Mouse (Mus musculus) layer of hippocampus, postnatal 25 days (tissue): ENCODE results near the gene Pex16. TPM values are rescaled to one million over a fixed set of nuclear protein-coding genes. Genes with fewer than 3 reads are reported as not detected.

Source experiments
- DNase-seq, 2 experiments: peaks; one replicate each; pipeline ENCODE4 v3.0.0; 2022; ENCODE audit warnings: mixed read lengths in 2 of 2, low spot score in 1 of 2; ENCODE audit errors: extremely low spot score in 1 of 2
- total RNA-seq, 2 experiments: library from RNA; stranded (reverse); gene quantifications; 2 replicates each; pipeline ENCODE4 v1.2.3; 2021

Pex16 gene
- total RNA-seq, 2 experiments from 2014 or later, result 31.7 to 35.5 TPM

DNA sequence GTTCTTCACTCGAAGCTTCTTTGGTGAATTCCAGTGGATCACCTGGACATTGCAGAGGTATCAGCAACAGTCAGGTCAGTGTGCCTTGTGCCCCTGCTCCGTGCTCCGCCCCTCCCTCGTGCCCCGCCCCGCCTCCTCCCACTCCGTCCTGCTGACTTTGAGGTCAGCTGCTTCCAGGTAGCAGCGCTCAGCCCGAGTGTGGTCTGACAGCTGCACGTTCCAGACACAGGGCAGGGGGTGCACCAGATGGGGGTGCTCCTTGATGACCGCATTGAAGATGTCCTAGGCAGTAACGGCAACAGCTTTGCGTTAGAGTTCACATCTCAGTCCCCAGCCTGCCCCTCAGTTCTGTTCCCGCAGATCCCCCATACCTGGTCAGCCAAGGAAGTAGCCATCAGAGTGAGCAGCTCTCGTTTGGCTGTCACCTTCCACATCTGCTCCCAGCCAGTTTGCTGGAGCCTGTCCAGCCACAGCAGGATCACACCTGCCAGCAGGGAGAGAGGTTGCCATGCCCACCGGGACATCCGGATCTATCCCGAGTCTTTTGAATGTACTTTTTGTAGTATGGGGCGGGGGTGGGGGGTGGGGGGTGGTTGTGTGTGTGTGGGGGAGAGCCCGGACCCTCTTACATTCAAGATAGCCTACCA is 7.0 kb upstream of the Pex16 start:
- DNase-seq, result no peak

DNA sequence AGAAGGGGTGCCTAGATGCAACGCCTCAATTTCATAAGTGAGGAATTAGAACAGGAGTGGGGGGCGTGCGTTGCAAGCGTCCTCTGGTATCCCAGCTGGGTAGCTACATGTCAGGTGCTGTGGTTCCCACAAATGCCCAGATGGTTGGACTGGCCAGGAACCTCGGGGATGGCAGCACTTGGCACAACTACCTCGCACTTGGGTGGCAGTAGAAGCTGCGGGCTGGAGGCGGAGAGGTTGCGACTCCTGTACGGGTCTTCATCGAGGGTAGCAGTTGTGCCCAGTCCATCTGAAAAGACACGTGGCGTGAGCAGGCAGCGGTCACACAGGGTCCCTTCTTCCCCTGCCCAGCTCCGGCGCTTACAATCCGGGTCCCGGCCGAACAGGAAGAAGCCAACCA is 4.1 kb upstream of the Pex16 start:
- DNase-seq, result no peak

DNA sequence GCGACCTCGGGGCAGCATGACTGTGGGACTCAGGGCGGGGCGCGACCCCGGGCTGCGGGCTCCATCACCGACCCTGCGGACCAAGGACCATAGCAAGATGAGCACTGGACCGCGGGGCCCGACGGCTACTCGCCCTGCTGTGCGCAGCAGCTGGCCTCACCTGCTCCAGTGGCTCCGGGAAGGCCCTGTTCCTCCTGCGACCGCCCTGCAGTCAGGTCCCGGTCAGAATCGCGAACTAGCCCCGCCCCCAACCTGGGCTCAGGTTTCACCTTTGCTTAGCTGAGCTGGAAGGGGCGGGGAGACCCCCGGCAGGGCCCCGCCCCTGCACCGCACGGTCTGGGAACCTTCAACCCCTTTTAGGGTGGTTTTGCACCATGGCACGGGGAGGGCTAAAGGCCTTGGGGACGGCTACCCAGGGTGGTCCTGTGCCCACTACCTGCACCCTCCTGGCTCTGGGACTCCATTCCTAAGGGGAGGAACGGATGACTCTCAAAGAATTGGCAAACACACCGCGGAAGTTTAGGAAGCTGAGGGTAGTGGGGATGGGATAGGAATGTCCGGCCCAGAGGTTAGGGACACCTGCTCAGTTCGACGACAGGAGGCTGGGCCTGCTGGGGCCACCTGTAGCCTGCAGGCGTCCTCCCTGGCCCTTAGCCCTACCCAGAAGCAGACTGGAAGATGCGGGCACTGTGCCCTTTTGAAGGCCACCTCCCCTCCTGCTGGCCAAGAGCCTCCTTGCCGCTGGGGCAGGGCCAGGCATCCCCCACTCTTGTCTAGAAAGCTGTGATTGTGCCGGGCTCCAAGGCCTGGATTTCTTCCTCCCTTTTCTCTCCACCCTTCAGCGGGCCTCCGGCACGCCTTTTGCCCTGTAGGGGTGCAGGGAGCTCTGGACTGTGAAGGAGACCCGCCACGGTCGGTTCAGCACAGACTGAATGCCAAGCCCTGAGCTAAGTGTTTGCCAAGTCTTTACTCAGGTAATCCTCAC is 3.4 kb upstream of the Pex16 start:
- DNase-seq, result no peak

DNA sequence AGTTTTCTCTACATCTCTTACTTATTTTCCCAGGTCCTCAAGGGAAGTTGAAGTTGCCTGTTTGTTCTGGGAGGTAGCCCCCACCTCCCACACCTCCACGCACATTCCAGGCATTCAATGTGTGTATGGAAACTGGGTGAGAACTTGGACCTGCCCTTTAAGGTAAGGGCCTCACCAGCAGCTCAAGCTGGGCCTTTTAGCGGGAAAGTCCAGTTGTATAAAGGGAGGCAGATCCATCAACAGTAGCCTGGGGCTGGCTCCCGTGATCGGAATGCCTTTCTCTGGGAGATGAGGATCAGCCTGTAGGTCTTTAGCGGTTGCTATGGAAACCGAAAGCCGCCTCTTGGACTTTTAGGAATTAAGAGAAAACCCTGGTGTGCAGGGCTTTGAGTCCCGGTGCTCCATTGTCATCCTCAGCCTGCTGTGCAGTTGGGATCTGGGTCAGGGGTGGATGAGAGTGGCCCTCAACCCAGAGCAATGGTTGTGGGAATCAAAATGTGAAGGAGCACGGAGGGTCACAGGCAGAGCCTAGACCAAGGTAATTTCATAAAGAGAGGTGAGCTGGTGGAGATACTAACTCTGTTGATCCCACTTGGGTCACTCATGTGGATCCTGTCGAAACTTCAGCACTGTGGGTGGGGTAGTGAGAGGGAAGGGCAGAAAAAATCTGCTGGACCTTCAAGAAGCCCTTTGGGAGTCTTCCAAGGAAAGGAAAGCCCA is 2.3 kb upstream of the Pex16 start:
- no peak for DNase-seq

DNA sequence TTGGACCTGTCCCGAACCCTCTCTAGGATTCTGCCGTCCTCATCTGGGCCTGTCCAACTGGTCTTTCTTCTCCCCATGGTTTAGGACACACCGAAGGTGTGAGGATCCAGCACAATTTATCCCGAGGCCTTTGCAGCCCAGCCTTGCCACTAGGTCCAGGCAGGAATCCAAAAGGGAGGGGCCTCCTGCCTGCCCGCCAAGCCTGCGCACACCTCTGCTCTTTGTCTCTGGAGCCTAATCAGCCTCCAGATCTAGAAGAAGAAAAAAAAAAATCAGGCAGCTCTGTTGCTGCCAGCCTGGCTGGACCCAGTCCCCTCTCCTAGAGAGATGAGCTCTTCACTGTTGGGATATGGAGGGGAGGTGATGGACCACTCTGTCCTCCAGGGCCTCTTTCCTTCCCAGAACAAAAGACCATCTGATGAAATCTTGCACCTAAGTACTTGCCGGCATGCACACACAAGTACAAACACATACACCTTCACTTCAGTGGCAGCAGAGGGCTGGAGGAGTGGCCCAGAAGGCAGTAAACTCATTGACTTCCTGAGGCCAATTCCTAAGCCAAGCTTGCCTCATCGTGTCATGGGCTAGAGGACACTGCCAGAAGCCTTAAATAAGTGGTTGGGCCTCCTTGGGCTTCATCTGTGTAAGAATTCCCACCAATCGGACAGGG is 1.6 kb upstream of the Pex16 start:
- DNase-seq, result no peak

DNA sequence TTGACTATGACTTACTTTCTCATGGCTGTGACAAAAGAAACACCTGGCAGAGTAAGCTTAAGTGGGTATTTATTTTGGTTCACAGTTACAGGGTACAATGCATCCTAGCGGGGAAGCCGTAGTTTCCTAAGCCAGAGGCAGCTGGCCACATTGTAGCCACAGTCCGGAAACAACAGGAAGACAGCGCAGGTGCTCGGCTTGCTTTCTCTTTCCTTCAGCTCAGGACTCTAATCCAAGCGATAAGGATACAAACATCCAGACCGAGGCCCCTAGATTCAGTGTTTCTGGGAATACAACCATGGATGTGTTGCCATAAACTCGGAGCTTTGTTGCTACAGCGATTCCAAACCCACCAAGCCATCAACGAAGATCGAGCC is 1.1 kb upstream of the Pex16 start:
- no peak for DNase-seq

DNA sequence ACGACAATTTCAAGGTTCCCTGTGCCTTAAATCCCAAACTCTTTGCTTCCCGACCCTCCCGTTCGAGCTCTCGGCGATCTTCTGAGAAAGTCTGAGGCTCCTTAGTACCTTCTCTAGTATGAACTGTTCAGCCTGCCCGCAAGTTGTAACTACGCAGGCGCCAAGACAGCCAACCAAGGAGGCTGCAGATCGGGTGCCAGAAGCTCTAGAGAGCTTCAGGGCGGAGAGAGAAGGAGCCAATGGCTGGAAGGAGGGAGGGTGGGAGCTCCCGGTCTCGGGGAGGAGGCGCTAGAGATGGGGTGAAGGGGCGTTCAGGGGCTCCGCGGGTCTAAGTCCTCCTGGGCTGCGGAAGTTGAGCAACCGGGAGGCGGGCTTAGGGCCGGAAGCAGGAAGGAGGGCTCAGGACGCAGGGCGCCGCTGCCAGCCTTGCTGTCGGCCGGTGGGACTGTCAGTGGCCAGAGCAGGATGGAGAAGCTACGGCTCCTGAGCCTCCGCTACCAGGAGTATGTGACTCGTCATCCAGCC is 685 bp downstream of the Pex16 start:
- peak; percentile 81 to 88 for DNase-seq

DNA sequence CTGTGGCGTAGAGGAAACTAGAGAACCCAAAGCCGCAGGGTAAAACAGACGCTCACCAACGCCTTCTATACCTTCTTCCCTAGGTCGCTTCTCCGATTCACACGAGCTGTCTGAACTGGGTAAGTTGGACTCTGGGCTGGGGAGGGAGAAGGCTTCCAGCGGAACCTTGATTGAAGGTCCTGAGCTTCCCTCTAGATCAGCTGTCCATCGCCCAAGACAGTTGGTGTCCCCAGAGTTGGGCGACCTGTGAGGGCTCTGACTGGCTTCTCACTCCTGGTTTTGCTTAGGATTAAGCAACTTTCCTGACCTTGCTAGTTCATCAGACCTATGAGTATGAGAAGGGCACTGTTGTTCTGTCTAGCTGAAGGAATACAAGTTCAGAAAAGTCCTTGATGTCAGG is 1.3 kb downstream of the Pex16 start:
- DNase-seq, result no peak

DNA sequence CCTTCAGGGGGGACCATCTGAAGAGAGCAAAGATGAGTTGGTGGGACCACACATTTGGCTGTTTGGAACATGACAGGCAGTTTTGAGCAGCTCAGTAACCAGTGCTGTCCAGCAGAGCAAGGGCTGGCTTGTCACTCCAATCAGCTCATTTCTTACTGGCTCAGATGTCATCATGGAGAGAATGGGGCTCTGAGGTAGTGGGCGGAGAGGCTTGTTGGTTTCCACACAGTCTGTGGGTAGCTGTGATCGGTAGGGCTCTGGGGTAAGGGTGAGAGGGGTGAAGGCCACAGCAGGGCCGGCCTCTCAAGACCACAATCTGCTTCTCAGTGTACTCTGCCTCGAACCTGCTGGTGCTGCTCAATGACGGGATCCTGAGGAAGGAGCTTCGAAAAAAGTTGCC is 1.8 kb downstream of the Pex16 start:
- no peak for DNase-seq

DNA sequence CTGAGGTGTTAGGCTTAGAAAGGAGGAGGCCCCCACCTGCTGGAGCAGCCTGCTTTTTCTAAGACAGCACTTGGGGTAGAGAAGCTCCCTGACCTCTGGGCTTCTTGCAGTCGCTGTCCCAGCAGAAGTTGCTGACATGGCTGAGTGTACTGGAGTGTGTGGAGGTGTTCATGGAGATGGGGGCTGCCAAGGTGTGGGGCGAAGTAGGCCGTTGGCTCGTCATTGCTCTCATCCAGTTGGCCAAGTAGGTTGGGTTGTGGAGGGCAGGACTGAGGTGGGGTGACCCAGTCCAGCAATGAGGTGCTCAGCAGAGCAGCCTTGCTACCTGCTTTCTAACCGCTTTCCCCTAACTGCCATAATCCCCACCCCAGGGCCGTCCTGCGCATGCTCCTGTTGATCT is 2.8 kb downstream of the Pex16 start:
- DNase-seq, result no peak

DNA sequence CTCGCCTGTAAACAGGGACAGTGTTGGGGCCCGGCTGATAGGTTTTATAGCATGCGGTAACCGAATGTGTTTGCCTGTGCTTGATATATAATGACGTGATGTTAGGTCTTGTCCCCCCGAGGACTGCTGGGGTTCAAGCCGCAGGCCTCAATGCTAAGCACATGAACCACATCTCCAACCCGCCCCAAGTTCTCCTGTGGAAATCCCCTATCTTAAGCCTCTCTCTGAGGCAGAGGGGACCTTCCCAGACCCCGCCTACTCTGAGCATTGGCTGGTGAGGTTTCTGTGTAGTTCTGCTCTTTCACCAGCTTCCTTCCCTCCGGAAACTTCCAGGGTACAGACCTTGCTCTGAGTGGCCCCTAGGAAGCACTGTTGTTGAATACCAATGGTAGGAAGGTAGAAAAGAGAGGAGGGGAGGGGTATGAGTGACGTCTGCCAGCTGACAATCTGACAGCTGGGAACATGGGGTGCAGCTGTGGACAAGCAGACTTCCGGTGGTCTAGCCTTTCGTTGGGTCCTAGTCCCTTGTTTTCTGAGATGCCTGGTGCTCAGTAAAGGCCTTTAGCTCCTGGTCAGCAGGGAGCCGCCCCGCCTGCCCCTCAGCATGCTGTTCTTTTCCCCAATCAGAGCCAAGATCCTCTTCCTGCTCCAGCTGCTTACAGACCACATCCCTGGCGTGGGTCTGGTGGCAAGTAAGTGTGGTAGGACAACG is 5.5 kb downstream of the Pex16 start:
- DNase-seq, result no peak

DNA sequence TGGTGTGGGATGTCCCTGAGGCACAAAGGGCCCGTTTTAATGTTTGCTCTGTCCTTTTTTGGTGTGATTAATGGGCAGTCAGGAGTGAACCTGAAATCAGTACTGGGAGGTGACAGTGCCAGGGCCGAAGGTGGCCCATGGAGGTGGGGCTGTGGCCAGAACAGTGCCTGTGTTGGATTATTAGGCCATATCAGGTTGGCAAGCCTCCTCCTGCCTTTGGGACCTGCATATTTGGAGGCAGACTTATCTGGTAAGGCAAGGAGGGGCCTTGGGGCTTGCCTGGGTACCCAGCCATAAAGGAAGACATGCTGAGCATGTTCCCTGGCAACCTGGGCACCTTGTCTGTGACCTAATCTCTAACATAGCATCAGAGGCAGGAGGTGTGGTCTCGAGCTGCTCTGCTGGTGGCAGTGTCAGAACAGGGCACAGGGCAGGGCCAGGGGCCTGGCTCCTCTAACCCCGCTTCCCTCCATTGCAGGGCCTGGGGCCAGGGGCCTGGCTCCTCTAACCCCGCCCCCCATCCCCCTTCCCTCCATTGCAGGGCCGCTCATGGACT is 6.1 kb downstream of the Pex16 start:
- DNase-seq, result no peak

DNA sequence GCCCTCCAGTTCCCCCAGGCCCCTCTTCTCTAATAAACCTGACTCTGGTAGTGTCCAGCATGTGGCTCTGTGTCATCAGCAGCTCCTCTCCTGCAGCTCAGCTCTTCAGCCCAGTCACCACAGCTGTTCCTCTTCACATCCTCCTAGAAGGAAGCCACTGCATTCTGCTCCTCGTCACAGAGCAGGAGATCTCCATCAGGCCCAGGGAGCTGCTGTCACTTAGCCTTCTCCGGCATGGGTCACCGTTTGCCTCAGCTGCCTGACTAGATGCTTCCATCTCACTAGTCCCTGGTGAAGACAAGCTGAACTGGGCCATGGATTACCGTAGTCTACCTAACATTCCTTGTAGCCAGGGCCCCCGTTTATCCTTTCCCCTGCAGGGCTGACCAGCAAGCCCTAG is 6.7 kb downstream of the Pex16 start:
- no peak for DNase-seq

DNA sequence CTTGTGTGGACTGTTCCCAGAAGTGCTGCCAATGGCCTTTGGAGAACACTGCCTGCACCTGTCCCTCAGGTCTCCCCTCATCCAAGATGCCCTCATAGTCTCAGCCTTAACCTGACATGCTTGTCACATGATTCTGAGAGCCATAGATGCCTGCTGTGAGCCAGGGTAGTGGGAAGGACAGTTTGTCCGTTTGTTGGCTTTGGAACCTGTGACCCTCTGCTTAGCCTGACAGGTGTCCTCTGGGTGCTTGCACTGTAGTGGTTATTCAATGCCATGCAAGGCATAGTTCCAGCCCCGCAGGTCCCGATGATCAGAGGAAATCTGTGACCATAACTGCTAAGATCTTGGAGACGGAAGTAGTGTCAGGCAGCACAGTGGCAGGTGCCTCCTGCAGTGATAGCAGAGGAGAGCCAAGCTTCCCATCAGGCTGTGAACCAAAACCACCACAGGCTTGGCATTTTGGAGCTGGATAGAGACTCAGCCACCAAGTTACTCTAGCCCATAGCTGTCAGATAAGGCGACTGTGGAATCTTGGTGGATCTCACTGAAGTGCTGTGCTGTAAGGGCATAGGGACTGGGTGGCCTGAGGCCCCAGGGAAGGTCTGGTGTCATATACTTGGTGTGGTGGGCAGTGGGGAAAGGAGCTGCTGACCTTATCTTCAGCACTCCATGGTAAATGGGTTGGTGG is 7.6 kb downstream of the Pex16 start, which contains the start of gene 1700029I15Rik:
Gene 1700029I15Rik (plus strand): TSS at position 638 of the 688 bp plus-strand sequence.
- no peak for DNase-seq

DNA sequence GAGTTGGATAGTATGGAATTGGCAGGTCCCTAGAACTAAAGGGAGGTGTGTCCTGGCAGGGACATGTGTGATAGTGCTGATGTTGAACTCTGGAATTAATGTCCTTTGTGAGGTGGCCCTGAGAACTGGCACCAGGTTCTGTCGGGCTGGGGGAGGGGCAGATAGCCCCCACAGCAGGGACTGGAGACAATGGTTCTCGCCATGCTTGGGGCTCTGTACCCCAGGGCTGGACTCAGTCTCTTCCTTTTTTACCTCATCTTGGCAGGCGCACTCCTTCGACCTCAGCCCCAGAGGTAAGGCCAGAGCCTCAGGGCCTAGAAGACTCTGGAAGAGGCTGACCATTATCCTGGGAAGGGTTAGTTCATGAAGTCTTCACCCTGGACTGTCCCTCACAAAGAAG is 8.3 kb downstream of the Pex16 start:
- DNase-seq, result no peak

DNA sequence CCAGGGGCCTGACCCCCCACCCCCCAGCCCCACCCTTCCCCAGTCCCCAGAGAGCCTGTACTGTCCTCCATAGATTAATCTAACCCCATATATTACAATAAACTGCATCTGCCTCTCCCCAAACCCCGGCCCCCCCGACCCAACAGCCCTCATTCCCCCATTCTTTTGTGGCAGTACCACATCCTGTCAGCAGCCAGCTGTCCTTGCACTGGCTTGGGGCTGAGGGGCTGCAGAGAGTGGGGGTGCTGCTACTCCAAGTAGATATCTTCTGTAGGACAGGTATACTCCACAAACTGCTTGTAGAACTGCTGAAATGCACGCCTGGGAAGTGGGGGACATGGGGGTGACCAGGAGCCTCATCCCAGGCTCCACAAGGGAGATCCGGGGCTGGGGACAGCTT is 9.6 kb downstream of the Pex16 start:
- no peak for DNase-seq

DNA sequence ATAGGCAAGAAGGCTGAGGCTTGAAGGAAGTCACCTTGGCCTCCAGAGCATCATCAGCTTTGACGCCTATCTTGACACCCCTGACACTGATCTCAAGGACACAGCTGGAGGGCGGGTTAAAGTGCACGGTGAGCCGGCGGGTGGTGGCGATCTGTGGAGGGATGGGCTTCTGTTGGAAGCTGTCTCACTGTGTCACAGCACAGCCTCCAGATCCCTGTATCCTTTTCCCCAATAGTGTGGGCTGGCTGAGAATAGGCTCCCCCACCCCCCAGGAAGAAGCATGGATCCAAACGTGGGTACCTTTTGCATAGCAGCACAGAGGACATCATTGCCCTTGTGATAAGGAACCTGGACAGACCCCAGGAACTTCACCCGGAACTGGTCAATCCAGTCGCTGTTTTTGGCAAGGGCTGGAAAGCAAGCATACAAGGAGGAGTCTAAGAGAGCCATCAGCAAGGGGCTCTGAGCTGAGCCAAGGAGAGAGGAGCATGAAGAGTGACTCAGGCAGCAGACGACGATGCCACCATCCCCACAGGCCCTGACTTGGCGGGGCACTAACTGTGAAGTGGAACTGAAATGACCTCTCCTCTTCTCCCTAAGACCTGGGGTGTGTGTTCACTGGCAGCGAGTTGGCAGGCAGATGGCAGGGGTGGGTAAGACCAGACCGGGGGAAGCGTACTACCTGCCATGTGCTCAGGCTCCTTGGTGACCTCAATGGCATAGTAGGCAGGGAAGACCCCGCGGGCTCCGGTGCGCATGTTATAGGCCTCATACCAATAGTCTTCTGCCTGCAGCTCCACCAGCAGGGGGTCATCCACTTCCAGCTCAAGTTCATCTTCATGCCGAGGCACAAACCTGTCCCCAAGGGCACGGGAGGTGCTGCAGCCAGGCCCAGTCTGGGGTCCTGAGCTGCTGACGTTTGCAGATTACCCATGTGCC is 10.9 kb downstream of the Pex16 start:
- no peak for DNase-seq
